Mouse (Mus musculus) pancreas, adult 10 weeks (tissue): ENCODE results near the gene Cd209a. TPM values are rescaled to one million over a fixed set of nuclear protein-coding genes. Genes with fewer than 3 reads are reported as not detected.

Experiments
- polyA plus RNA-seq: library from polyadenylated mRNA; stranded (reverse); fragments of 350-450 nt; fragmentation: Illumina TruSeq; extraction: RNeasy Lipid Tissue Mini Kit (QIAGEN cat#74804); gene quantifications from one replicate; pipeline ENCODE4 v1.2.3, GENCODE M21; 2015; ENCODE audit warnings: low read depth, low replicate concordance; ENCODE audit not compliant: insufficient read depth

Gene Cd209a
- polyA plus RNA-seq = 1.0 TPM

DNA sequence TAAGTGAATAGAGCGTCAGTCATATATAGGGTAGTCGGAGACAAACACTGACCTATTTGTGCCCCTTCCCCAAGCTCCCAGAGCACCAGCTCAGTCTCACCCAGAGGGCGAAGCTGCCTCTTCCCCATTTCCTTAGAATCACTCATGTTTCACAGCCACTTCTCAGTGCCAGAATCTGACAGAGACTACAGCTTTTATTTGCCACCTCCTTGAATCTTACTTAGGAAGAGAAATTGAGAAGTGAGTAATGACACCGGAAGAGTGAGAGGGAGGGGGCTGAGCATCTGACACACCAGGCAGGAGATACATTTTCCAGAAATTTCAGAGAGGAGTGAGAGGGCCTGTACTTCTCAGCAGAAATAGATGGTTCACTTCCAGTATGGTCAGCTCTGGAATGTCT, at the start of gene Cd209a:
Gene Cd209a (minus strand): TSS at position 224 of the 400 bp plus-strand sequence.

DNA sequence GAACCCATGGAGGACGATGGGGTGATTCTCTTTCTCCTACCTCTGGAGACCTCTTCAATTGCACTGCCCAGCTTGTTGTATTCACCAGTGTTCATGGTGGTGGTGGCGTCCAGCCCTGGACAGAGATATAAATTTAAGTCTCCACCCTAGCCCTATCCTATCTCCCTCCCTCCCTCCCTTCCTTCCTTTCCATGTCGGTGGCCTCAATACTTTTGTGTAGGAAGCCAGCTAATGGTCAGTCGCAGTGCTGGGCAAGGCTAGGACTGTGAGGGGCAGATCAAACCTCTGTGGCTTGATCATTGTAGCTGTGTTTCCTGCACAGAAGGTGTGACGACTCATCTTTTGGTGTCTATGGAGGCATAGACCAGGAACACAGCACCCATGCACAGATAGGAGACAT, 28.2 kb downstream of the Cd209a start, which contains the start of gene Clec4g:
Gene Clec4g (minus strand): TSS at position 101 of the 400 bp plus-strand sequence.

DNA sequence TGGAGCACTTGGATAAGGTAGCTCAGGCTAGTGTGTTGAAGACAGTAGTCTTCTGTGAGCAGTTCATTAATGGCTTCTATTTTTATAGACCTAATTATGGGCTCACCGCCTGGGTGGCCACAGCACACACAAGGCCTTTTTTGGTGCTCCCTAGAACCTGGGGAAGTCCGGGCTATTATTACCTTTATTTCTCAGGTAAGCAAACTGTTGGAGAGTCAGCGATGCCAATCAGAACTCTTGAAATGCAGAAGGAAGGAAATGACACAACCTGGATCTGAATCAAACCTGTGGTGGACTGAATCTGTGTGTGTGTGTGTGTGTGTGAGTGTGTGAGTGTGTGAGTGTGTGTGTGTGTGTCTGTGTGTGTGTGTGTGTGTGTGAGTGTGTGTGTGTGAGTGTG, 54.7 kb downstream of the Cd209a start, which contains the start of gene Fcer2a:
Gene Fcer2a (minus strand): TSS at position 55 of the 400 bp plus-strand sequence.

Other genes starting within 250 kb of the Cd209a start
- gene Mcoln1, start 248.5 kb downstream of the Cd209a start, polyA plus RNA-seq = 19.2 TPM
- 17.7 TPM for gene Pnpla6, start 233.6 kb downstream of the Cd209a start, polyA plus RNA-seq
- not detected for gene C330021F23Rik, start 181.0 kb downstream of the Cd209a start, polyA plus RNA-seq
- gene Camsap3, start 161.7 kb downstream of the Cd209a start, polyA plus RNA-seq = 25.9 TPM
- 8.2 TPM for gene Xab2, start 127.7 kb downstream of the Cd209a start, polyA plus RNA-seq
- 18.4 TPM for gene Pet100, start 127.4 kb downstream of the Cd209a start, polyA plus RNA-seq
- gene Pcp2, start 123.4 kb downstream of the Cd209a start, polyA plus RNA-seq = not detected
- 86.7 TPM for gene Stxbp2, start 118.0 kb downstream of the Cd209a start, polyA plus RNA-seq
- gene Retn, start 93.2 kb downstream of the Cd209a start, polyA plus RNA-seq = 15.3 TPM
- not detected for gene Mcemp1, start 83.2 kb downstream of the Cd209a start, polyA plus RNA-seq
- 4.2 TPM for gene Fcor, start 76.6 kb downstream of the Cd209a start, polyA plus RNA-seq
- 4.5 TPM for gene Trappc5, start 72.7 kb downstream of the Cd209a start, polyA plus RNA-seq
- not detected for gene Fcer2a, start 54.8 kb downstream of the Cd209a start, polyA plus RNA-seq
- gene Clec4g, start 28.3 kb downstream of the Cd209a start, polyA plus RNA-seq = not detected
- gene Cd209e, start 105.3 kb upstream of the Cd209a start, polyA plus RNA-seq = not detected
- not detected for gene Cd209d, start 129.6 kb upstream of the Cd209a start, polyA plus RNA-seq
- 0.42 TPM for gene Cd209b, start 177.9 kb upstream of the Cd209a start, polyA plus RNA-seq
- gene Cd209c, start 205.8 kb upstream of the Cd209a start, polyA plus RNA-seq = not detected